Mouse (Mus musculus) cerebellum, adult 2 months (tissue): ENCODE results near the gene Ikzf3. TPM values are rescaled to one million over a fixed set of nuclear protein-coding genes. Genes with fewer than 3 reads are reported as not detected.

ENCODE experiments used
- DNase-seq, 2 experiments: peaks; one replicate each; pipeline ENCODE4 v3.0.0; 2021
- H3K27ac ChIP-seq: fragments of 200-500 bp; 2 replicates; pipeline ENCODE4 v1.5.1; 2012; ENCODE audit warnings: low read length, control low read depth, inconsistent platforms; ENCODE audit not compliant: insufficient read depth
- H3K27me3 ChIP-seq: fragments of 200-500 bp; 2 replicates; pipeline ENCODE4 v1.6.1; 2012; ENCODE audit warnings: inconsistent platforms, mild to moderate bottlenecking, low read length, moderate library complexity; ENCODE audit not compliant: control insufficient read depth, insufficient read depth
- H3K4me1 ChIP-seq: fragments of 200-500 bp; 2 replicates; pipeline ENCODE4 v1.6.1; 2011; ENCODE audit warnings: low read length; ENCODE audit not compliant: control insufficient read depth, insufficient read depth
- H3K4me3 ChIP-seq: fragments of 200-500 bp; replicated peaks from 2 replicates; pipeline ENCODE3; 2011; ENCODE audit warnings: mild to moderate bottlenecking, low read depth, low read length, control low read depth; ENCODE audit not compliant: insufficient read depth
- CTCF ChIP-seq: fragments of 200-500 bp; IDR thresholded peaks from 2 replicates; pipeline ENCODE4 v1.5.1; 2011; ENCODE audit warnings: low read depth, mild to moderate bottlenecking, control low read depth, low read length, moderate library complexity, borderline replicate concordance; ENCODE audit not compliant: insufficient read depth
- POLR2A ChIP-seq: fragments of 200-500 bp; IDR thresholded peaks from 2 replicates; pipeline ENCODE4 v1.6.1; 2011; ENCODE audit warnings: low read length, control low read depth, borderline replicate concordance; ENCODE audit not compliant: insufficient read depth
- WGBS: fragments of 180-500 bp; shearing (Covaris S2); methylation state at CpG from one replicate; pipeline ENCODE4 v1.1.7; 2018; 5-methylcytosine and 5-hydroxymethylcytosine counted together
- polyA plus RNA-seq: library from polyadenylated mRNA; depleted of rRNA; stranded (reverse); fragments of >200 nt; gene quantifications from 2 replicates; pipeline ENCODE4 v1.2.3, GENCODE M21; 2012

Ikzf3 gene
- polyA plus RNA-seq, 1 experiment: 0.07 TPM

- WGBS: 98% methylated on average over 1 of the region's 1 CpGs
- H3K27me3 ChIP-seq: no peaks in the 10 kb centered on the region
- no peak overlapping the region for H3K27ac ChIP-seq
- TF ChIP-seq CTCF: no peak
- DNase-seq: no peak
- H3K4me1 ChIP-seq: peaks cover 10% of the 10 kb centered on the region; the same call in 1 of the 2 replicates
- no peak overlapping the region for H3K4me3 ChIP-seq
Observed at GRCm38 (mm10) chr11:98443688-98444087, 102.1 kb downstream of the Ikzf3 start.

- WGBS: under 1% methylated on average over 43 of the region's 43 CpGs
- no peaks in the 10 kb centered on the region; the same call in 1 of the 2 replicates for H3K4me1 ChIP-seq
- H3K4me3 ChIP-seq: peak within 1 kb of the TSS; percentile 68
- DNase-seq: peak; percentile 93 to 98
- H3K27ac ChIP-seq: no peak within 1 kb of the TSS
- no peaks in the 10 kb centered on the region for H3K27me3 ChIP-seq
- peak; percentile 94 for TF ChIP-seq POLR2A
- TF ChIP-seq CTCF: peak; percentile 85
Observed at GRCm38 (mm10) chr11:98438331-98439158, 107.3 kb downstream of the Ikzf3 start, which contains the start of gene Mien1. Mien1 (minus strand) TSS chr11:98438991.

DNA sequence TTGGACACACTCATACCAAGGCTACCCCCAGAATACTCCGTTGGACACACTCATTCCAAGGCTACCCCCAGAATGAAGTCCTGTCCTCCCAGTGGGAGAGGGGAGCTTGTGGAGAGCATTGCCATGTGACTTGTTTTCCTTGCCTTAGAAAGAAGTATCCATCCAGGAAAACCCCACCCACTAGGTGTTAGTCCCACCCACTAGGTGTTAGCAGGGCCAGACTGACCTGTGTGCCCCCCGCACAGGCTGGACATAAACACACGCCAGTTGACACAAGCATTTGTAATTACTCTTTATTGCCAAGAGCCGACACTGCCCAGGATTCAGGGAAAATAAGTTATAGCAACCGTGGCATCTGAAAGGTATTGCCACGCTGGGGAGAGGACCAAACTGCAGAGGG, 108.4 kb downstream of the Ikzf3 start:
- H3K27ac ChIP-seq: no peak overlapping the region
- H3K4me3 ChIP-seq: no peak overlapping the region
- no peak for DNase-seq
- H3K4me1 ChIP-seq: no peaks in the 10 kb centered on the region; the same call in 1 of the 2 replicates
- no peaks in the 10 kb centered on the region for H3K27me3 ChIP-seq
- no peak for TF ChIP-seq CTCF
- no peak for TF ChIP-seq POLR2A
- 89% methylated on average over 6 of the region's 6 CpGs for WGBS

DNA sequence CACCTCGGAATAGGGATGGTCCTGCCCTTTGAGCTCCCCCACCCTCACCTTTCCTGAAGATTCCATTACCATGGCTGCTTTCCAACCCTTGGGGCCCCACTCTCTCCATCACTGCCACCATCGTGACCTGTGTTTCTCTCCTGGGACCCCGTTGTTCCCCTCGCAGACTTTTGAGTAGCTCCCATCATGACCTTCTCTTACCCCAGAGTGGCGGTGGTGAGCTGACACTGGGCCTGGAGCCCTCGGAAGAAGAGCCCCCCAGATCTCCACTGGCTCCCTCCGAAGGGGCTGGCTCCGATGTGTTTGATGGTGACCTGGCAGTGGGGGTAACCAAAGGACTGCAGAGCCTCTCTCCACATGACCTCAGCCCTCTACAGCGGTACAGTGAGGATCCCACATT, 110.1 kb downstream of the Ikzf3 start:
- no peak for TF ChIP-seq POLR2A
- no peak for TF ChIP-seq CTCF
- WGBS: 89% methylated on average over 9 of the region's 9 CpGs
- no peak for DNase-seq

GRCm38 (mm10) chr11:98431743-98432502, 113.9 kb downstream of the Ikzf3 start:
- Histone ChIP-seq H3K4me1 (no peaks in the 10 kb centered on the region), H3K27ac (no peak overlapping the region), H3K27me3 (no peaks in the 10 kb centered on the region), H3K4me3 (no peak overlapping the region)
- TF ChIP-seq POLR2A: no peak
- TF ChIP-seq CTCF: no peak
- DNase-seq: no peak
- 77% methylated on average over 9 of the region's 9 CpGs for WGBS

More for the DNA sequence above, 110.1 kb downstream of the Ikzf3 start:
- Histone ChIP-seq H3K4me1 (no peaks in the 10 kb centered on the region; the same call in 1 of the 2 replicates), H3K4me3 (no peak overlapping the region), H3K27me3 (no peaks in the 10 kb centered on the region), H3K27ac (no peak overlapping the region)

GRCm38 (mm10) chr11:98428436-98428835, 117.4 kb downstream of the Ikzf3 start:
- Histone ChIP-seq H3K4me1 (no peaks in the 10 kb centered on the region), H3K4me3 (no peak overlapping the region), H3K27ac (no peak overlapping the region), H3K27me3 (no peaks in the 10 kb centered on the region)
- 83% methylated on average over 5 of the region's 5 CpGs for WGBS
- no peak for TF ChIP-seq POLR2A
- TF ChIP-seq CTCF: no peak
- no peak for DNase-seq

DNA sequence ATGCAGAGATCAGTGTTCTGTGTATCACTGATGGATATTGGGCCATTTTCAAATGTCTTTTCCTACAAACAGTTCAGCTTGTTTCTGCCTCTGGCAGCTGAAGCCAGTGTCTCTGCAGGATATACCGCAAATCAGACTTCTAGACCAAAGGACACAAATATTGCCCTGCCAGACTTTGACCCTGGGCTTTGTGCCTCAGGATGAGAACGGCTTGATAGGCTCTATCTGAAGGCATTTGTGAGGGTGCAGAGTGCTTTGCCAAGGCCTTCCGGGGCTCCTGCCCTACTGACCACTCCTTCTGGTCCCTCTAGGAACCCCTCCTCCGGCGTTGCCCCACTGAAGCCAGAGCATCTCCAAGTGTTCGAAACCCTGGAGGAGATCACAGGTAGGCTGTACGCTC, 119.2 kb downstream of the Ikzf3 start:
- H3K4me1 ChIP-seq: no peaks in the 10 kb centered on the region
- DNase-seq: no peak
- H3K27ac ChIP-seq: no peak overlapping the region
- H3K4me3 ChIP-seq: no peak overlapping the region
- 90% methylated on average over 7 of the region's 7 CpGs for WGBS
- no peaks in the 10 kb centered on the region for H3K27me3 ChIP-seq
- no peak for TF ChIP-seq CTCF
- no peak for TF ChIP-seq POLR2A

DNA sequence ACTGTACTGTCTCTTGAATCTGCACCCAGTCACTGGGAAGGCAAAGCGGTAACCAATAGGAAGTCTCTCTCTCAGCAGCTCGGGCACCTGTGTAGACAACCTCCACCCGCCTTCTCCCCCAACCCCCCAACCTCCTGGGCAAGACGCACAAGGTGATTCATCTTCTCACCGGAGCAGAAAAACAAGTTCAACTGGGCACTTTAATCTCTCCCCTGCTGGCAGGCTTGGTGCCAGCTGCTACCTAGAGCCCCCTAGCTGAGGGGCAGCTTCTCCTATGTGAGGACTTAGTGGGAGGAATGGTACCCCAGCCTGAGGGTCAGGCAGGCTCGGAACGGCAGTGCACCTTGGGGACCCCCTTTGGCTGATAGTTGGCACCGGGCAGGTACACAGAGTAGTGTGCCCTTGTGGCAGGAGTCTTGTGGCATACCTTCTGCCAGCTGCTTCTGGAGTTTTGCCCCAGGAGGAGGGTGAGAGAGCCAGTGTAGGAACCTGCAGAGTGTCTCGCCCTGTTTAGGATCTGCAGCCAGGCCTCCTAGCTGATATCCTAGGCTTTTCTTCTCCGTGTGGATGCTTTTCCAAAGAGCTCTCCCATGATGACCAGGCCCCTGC, 126.8 kb downstream of the Ikzf3 start:
- 69% methylated on average over 10 of the region's 10 CpGs for WGBS
- no peak overlapping the region for H3K4me3 ChIP-seq
- TF ChIP-seq CTCF: no peak
- TF ChIP-seq POLR2A: no peak
- DNase-seq: no peak
- H3K27me3 ChIP-seq: no peaks in the 10 kb centered on the region
- H3K4me1 ChIP-seq: no peaks in the 10 kb centered on the region
- H3K27ac ChIP-seq: no peak overlapping the region
